Mouse (Mus musculus): ENCODE measurements around the gene Rnf128.

DNA sequence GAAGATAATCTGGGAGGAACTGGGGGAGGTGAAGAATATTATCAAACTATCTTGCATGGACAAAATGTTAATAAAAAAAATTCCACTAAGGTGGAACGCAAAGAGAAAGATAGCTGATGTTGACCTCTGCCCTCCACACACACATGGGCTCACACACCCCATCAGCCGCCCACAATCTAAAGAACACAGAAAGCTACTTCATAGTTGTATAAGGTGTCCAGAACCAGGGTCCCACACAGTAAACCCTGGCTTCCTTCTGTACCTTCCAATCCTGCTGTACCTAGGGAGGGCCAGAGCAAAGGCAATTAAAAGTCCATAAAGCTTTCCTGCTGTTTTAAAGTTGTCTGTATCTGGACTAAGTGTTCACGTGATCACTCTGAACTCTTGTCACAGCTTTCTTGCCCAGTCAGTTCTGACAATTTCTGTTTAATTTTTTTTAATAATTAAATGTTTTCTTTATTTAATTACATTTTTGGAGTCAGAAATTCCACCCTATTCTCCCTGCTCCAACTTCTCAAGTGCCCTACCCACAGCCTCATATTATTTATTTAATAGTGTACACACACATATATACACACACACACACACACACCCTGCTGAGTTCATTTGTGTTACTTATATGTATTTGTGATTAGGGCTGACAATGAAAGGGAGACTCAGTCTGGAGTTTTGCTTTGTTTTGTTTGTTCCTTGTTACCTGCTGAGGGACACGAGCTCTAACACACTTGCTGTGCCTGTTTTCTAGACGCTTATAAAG lies 25.3 kb upstream of the Rnf128 start:
- TF ChIP-seq CTCF (IDR thresholded peaks at IDR 0.05; ENCODE audit: control insufficient read depth, insufficient read depth, insufficient replicate concordance, low read depth, low read length) (no peak), POLR2A (IDR thresholded peaks at IDR 0.05; ENCODE audit: control insufficient read depth, low read depth, low read length) (no peak)

Data from testis, adult 2 months (tissue).